Mouse (Mus musculus) MEL (cell line): Measurements from ENCODE around the gene Shld2. TPM values are rescaled to one million over a fixed set of nuclear protein-coding genes. Genes with fewer than 3 reads are reported as not detected.

Experiments used
- DNase-seq: peaks from one replicate; pipeline ENCODE4 v3.0.0; 2011; ENCODE audit warnings: low read depth, low spot score
- H3K27ac ChIP-seq: 2 replicates; pipeline ENCODE4 v1.5.1; 2012; ENCODE audit warnings: low read depth, mild to moderate bottlenecking, control low read depth, low read length, moderate library complexity; ENCODE audit not compliant: control insufficient read depth
- H3K27me3 ChIP-seq, 2 experiments: fragments of 150-350 bp in 1 of 2; sonication (generic) in 1 of 2; 2 replicates each; pipeline ENCODE4 v1.6.1; 2012; ENCODE audit warnings: low read length in 2 of 2, mild to moderate bottlenecking in 2 of 2, improper control_type of control experiment in 1 of 2, moderate library complexity in 1 of 2; ENCODE audit not compliant: insufficient read depth in 2 of 2, control insufficient read depth in 1 of 2
- H3K36me3 ChIP-seq, 2 experiments: 2 replicates each; pipeline ENCODE4 v1.6.1; 2012 to 2014; ENCODE audit warnings: low read length in 2 of 2, improper control_type of control experiment in 1 of 2, inconsistent platforms in 1 of 2, mild to moderate bottlenecking in 1 of 2; ENCODE audit not compliant: insufficient read depth in 2 of 2, control insufficient read depth in 1 of 2
- H3K4me1 ChIP-seq, 2 experiments: fragments of 150-350 bp in 1 of 2; sonication (generic) in 1 of 2; 2 replicates each; pipeline ENCODE4 v1.6.1; 2012; ENCODE audit warnings: low read length in 2 of 2, improper control_type of control experiment in 1 of 2, mild to moderate bottlenecking in 1 of 2; ENCODE audit not compliant: insufficient read depth in 2 of 2, control insufficient read depth in 1 of 2
- H3K4me3 ChIP-seq, 2 experiments: fragments of 150-350 bp in 1 of 2; sonication (generic) in 1 of 2; 2 replicates each; pipeline ENCODE4 v1.5.1; 2012; ENCODE audit warnings: low read depth in 2 of 2, low read length in 2 of 2, mild to moderate bottlenecking in 2 of 2, moderate library complexity in 2 of 2, control low read depth in 1 of 2, improper control_type of control experiment in 1 of 2; ENCODE audit not compliant: control insufficient read depth in 1 of 2, insufficient read depth in 1 of 2
- H3K79me2 ChIP-seq: 2 replicates; pipeline ENCODE4 v1.6.1; 2012; ENCODE audit warnings: mild to moderate bottlenecking, low read length, moderate library complexity; ENCODE audit not compliant: control insufficient read depth, poor library complexity, insufficient read depth
- H3K9ac ChIP-seq: 2 replicates; pipeline ENCODE4 v1.6.1; 2012; ENCODE audit warnings: low read depth, mild to moderate bottlenecking, control low read depth, low read length, moderate library complexity; ENCODE audit not compliant: control insufficient read depth, poor library complexity, severe bottlenecking
- H3K9me3 ChIP-seq: fragments of 150-350 bp; sonication (generic); replicated peaks from 2 replicates; pipeline ENCODE4 v1.6.1; 2012; ENCODE audit warnings: mild to moderate bottlenecking, low read length, improper control_type of control experiment, moderate library complexity; ENCODE audit not compliant: insufficient read depth
- BHLHE40 ChIP-seq: IDR thresholded peaks from 2 replicates; pipeline ENCODE4 v1.6.1; 2012; ENCODE audit warnings: low read depth, mild to moderate bottlenecking, inconsistent platforms, low read length, improper control_type of control experiment, borderline replicate concordance
- CHD2 ChIP-seq: IDR thresholded peaks from 2 replicates; pipeline ENCODE4 v1.6.1; 2011; ENCODE audit warnings: low read length, improper control_type of control experiment
- CTCF ChIP-seq, 3 experiments: IDR thresholded peaks in 2 of 3; conservative IDR thresholded peaks in 1 of 3; 2 replicates each; pipeline ENCODE4 v1.5.1; 2011 to 2012; ENCODE audit warnings: low read length in 3 of 3, low read depth in 2 of 3, mild to moderate bottlenecking in 2 of 3, improper control_type of control experiment in 1 of 3, inconsistent platforms in 1 of 3, mixed read lengths in 1 of 3, moderate library complexity in 1 of 3; ENCODE audit not compliant: control insufficient read depth in 1 of 3, insufficient read depth in 1 of 3, poor library complexity in 1 of 3, severe bottlenecking in 1 of 3
- E2F4 ChIP-seq: IDR thresholded peaks from 2 replicates; pipeline ENCODE4 v1.6.1; 2011; ENCODE audit warnings: low read depth, low read length, improper control_type of control experiment, borderline replicate concordance
- ETS1 ChIP-seq: IDR thresholded peaks from 2 replicates; pipeline ENCODE4 v1.6.1; 2012; ENCODE audit warnings: low read depth, mild to moderate bottlenecking, inconsistent platforms, low read length, improper control_type of control experiment, moderate library complexity
- GATA1 ChIP-seq: IDR thresholded peaks from 2 replicates; pipeline ENCODE4 v1.6.1; 2011; ENCODE audit warnings: low read depth, low read length, improper control_type of control experiment
- HCFC1 ChIP-seq: IDR thresholded peaks from 2 replicates; pipeline ENCODE4 v1.6.1; 2012; ENCODE audit warnings: low read depth, mild to moderate bottlenecking, inconsistent platforms, low read length, improper control_type of control experiment, moderate library complexity
- KAT2A ChIP-seq: conservative IDR thresholded peaks from 2 replicates; pipeline ENCODE4 v1.6.1; 2012; ENCODE audit warnings: low read depth, low read length, improper control_type of control experiment, inconsistent platforms
- MAZ ChIP-seq: IDR thresholded peaks from 2 replicates; pipeline ENCODE4 v1.6.1; 2012; ENCODE audit warnings: low read depth, mild to moderate bottlenecking, inconsistent platforms, low read length, improper control_type of control experiment
- MEF2A ChIP-seq: IDR thresholded peaks from 2 replicates; pipeline ENCODE4 v1.6.1; 2014; ENCODE audit warnings: low read depth, mild to moderate bottlenecking, inconsistent platforms, low read length, improper control_type of control experiment; ENCODE audit not compliant: poor library complexity, insufficient replicate concordance, severe bottlenecking; ENCODE audit errors: extremely low read depth
- MXI1 ChIP-seq: IDR thresholded peaks from 2 replicates; pipeline ENCODE4 v1.6.1; 2011; ENCODE audit warnings: mild to moderate bottlenecking, low read depth, low read length, improper control_type of control experiment
- RCOR1 ChIP-seq: IDR thresholded peaks from 2 replicates; pipeline ENCODE4 v1.6.1; 2012; ENCODE audit warnings: low read depth, mild to moderate bottlenecking, inconsistent platforms, low read length, improper control_type of control experiment
- SIN3A ChIP-seq: IDR thresholded peaks from 2 replicates; pipeline ENCODE4 v1.6.1; 2012; ENCODE audit warnings: low read length, improper control_type of control experiment, inconsistent platforms
- SMC3 ChIP-seq: IDR thresholded peaks from 2 replicates; pipeline ENCODE4 v1.6.1; 2011; ENCODE audit warnings: low read depth, low read length, improper control_type of control experiment
- TBP ChIP-seq: IDR thresholded peaks from 2 replicates; pipeline ENCODE4 v1.8.0; 2011; ENCODE audit warnings: low read depth, low read length, improper control_type of control experiment
- USF1 ChIP-seq: IDR thresholded peaks from 2 replicates; pipeline ENCODE4 v1.6.1; 2014; ENCODE audit warnings: low read depth, mild to moderate bottlenecking, inconsistent platforms, low read length, improper control_type of control experiment, moderate library complexity
- ZC3H11A ChIP-seq: IDR thresholded peaks from 2 replicates; pipeline ENCODE4 v1.6.1; 2012; ENCODE audit warnings: low read depth, mild to moderate bottlenecking, inconsistent platforms, low read length, improper control_type of control experiment
- ZKSCAN1 ChIP-seq: IDR thresholded peaks from 2 replicates; pipeline ENCODE4 v1.6.1; 2012; ENCODE audit warnings: low read depth, mild to moderate bottlenecking, inconsistent platforms, low read length, improper control_type of control experiment, moderate library complexity
- ZMIZ1 ChIP-seq: IDR thresholded peaks from 2 replicates; pipeline ENCODE4 v1.6.1; 2012; ENCODE audit warnings: low read depth, mild to moderate bottlenecking, inconsistent platforms, low read length, improper control_type of control experiment, moderate library complexity
- ZNF384 ChIP-seq: IDR thresholded peaks from 2 replicates; pipeline ENCODE4 v1.6.1; 2012; ENCODE audit warnings: low read depth, mild to moderate bottlenecking, inconsistent platforms, low read length, improper control_type of control experiment
- polyA plus RNA-seq, 2 experiments: library from polyadenylated mRNA; stranded (reverse) in 1 of 2; unstranded in 1 of 2; fragments of >175 nt in 1 of 2; fragments of >200 nt in 1 of 2; gene quantifications; 2 replicates each; pipeline versions ENCODE4 v1.2.1 to v1.2.4; 2012; ENCODE audit warnings: low replicate concordance in 2 of 2, low read depth in 1 of 2; ENCODE audit not compliant: insufficient read length in 2 of 2, insufficient read depth in 1 of 2, missing spikeins in 1 of 2
- total RNA-seq: library from RNA; depleted of rRNA; stranded (reverse); fragments of 300-350 nt; gene quantifications from 2 replicates; pipeline ENCODE4 v1.2.3, GENCODE M21; 2012

Shld2 gene
- total and polyA plus RNA-seq, 3 experiments, result 7.0 to 7.9 TPM; not detected in 1

- H3K36me3 ChIP-seq, result peaks cover 6 to 31% of the 10 kb centered on the region in 2 experiments
- DNase-seq, result no peak
- peak; percentile 70 for TF ChIP-seq ZNF384
- 0 out of 2 replicates have a peak, but pooled peaks have one; percentile 25 for TF ChIP-seq GATA1
- peak; percentile 59 for TF ChIP-seq RCOR1
- TF ChIP-seq MEF2A, result no peak
- peaks cover 50% of the 10 kb centered on the region for H3K79me2 ChIP-seq
- H3K9me3 ChIP-seq, result no peaks in the 10 kb centered on the region
- H3K27me3 ChIP-seq, result no peaks in the 10 kb centered on the region
- H3K9ac ChIP-seq, result no peak overlapping the region
- peak overlapping the region in 1 of 2 experiments; percentile 93; a peak in 2 of 4 replicates for H3K4me3 ChIP-seq
- H3K27ac ChIP-seq, result peak overlapping the region; percentile 53
- H3K4me1 ChIP-seq, result peaks cover 9 to 30% of the 10 kb centered on the region in 2 experiments
Measured at GRCm38 (mm10) chr14:34313612-34314011, 3.3 kb upstream of the Shld2 start.

GRCm38 (mm10) chr14:34312339-34313048 is 2.2 kb upstream of the Shld2 start:
- Histone ChIP-seq H3K27me3 (no peaks in the 10 kb centered on the region), H3K4me1 (peaks cover 12 to 30% of the 10 kb centered on the region in 2 experiments), H3K27ac (peak overlapping the region; percentile 34; the same call in 1 of the 2 replicates), H3K79me2 (peaks cover 46% of the 10 kb centered on the region), H3K4me3 (peak overlapping the region; percentile 41 to 93), H3K36me3 (peaks cover 6 to 33% of the 10 kb centered on the region in 2 experiments), H3K9me3 (no peaks in the 10 kb centered on the region), H3K9ac (peak overlapping the region; percentile 32)
- peak; percentile 49 for DNase-seq
- TF ChIP-seq ZKSCAN1, result no peak
- no peak for TF ChIP-seq USF1
- TF ChIP-seq KAT2A, result no peak
- TF ChIP-seq BHLHE40, result no peak
- TF ChIP-seq CHD2, result no peak
- 0 out of 2 replicates have a peak, but pooled peaks have one; percentile 30 for TF ChIP-seq MAZ
- no peak for TF ChIP-seq ZMIZ1
- TF ChIP-seq ZC3H11A, result no peak

- TF ChIP-seq E2F4 (no peak), RCOR1 (no peak), CTCF (IDR thresholded peaks at IDR 0.05 in 2 of 3, conservative IDR thresholded peaks at IDR 0.05 in 1 of 3; ENCODE audit: control insufficient read depth in 1 of 3, insufficient read depth in 1 of 3, low read depth in 2 of 3, low read length in 3 of 3, poor library complexity in 1 of 3, severe bottlenecking in 1 of 3) (no peak), HCFC1 (peak; percentile 33; the same call in 1 of the 2 replicates), ETS1 (no peak), ZMIZ1 (0 out of 2 replicates have a peak, but pooled peaks have one; percentile 11), USF1 (no peak), TBP (0 out of 2 replicates have a peak, but pooled peaks have one; percentile 20), SIN3A (peak; percentile 56; the same call in 1 of the 2 replicates), MXI1 (0 out of 2 replicates have a peak, but pooled peaks have one; percentile 13), CHD2 (no peak), SMC3 (no peak)
- H3K9ac ChIP-seq, result peak overlapping the region; percentile 96
- H3K27ac ChIP-seq, result peak overlapping the region; percentile 63; the same call in 1 of the 2 replicates
- H3K4me1 ChIP-seq, result peaks cover 12 to 30% of the 10 kb centered on the region in 2 experiments
- H3K27me3 ChIP-seq, result no peaks in the 10 kb centered on the region
- no peaks in the 10 kb centered on the region for H3K9me3 ChIP-seq
- peaks cover 43% of the 10 kb centered on the region for H3K79me2 ChIP-seq
- peaks cover 6 to 33% of the 10 kb centered on the region in 2 experiments for H3K36me3 ChIP-seq
- DNase-seq, result peak; percentile 73
- peak overlapping the region; percentile 91 to 93 for H3K4me3 ChIP-seq
Measured at GRCm38 (mm10) chr14:34311691-34312090, 1.4 kb upstream of the Shld2 start.
